Mouse (Mus musculus) liver, embryonic 11.5 days (tissue): ENCODE data around the gene Myo3b. TPM values are rescaled to one million over a fixed set of nuclear protein-coding genes. Genes with fewer than 3 reads are reported as not detected.

Source experiments
- ATAC-seq: fragments of 200-750 bp; cut with Nextera tagmentation; replicated peaks from 2 replicates; pipeline ENCODE4 v1.8.0; 2017; ENCODE audit warnings: moderate number of reproducible peaks, mild to moderate bottlenecking, moderate TSS enrichment, moderate library complexity; ENCODE audit not compliant: low FRiP score
- DNase-seq: peaks from one replicate; pipeline ENCODE4 v3.0.0-alpha.2; 2017; ENCODE audit warnings: low spot score
- H3K27ac ChIP-seq: fragments of 300-500 bp; sonication (generic); 2 replicates; pipeline ENCODE4 v1.5.1; 2014; ENCODE audit warnings: mild to moderate bottlenecking, low read depth, low read length, control low read depth
- H3K27me3 ChIP-seq: fragments of 300-500 bp; sonication (generic); replicated peaks from 2 replicates; pipeline ENCODE4 v1.6.1; 2014; ENCODE audit warnings: low read length, mixed read lengths; ENCODE audit not compliant: control insufficient read depth, insufficient read depth
- H3K36me3 ChIP-seq: fragments of 300-500 bp; sonication (generic); 2 replicates; pipeline ENCODE4 v1.6.1; 2014; ENCODE audit warnings: mild to moderate bottlenecking, low read length, moderate library complexity, mixed read lengths; ENCODE audit not compliant: control insufficient read depth, insufficient read depth
- H3K4me1 ChIP-seq: fragments of 300-500 bp; sonication (generic); replicated peaks from 2 replicates; pipeline ENCODE4 v1.6.1; 2014; ENCODE audit warnings: low read length, mixed read lengths; ENCODE audit not compliant: control insufficient read depth, insufficient read depth
- H3K4me2 ChIP-seq: fragments of 300-500 bp; sonication (generic); 2 replicates; pipeline ENCODE4 v1.6.1; 2014; ENCODE audit warnings: mild to moderate bottlenecking, control low read depth, moderate library complexity
- H3K4me3 ChIP-seq: fragments of 300-500 bp; sonication (generic); 2 replicates; pipeline ENCODE4 v1.5.1; 2014; ENCODE audit warnings: low read depth, low read length, control low read depth
- H3K9ac ChIP-seq: fragments of 300-500 bp; sonication (generic); 2 replicates; pipeline ENCODE4 v1.6.1; 2014; ENCODE audit warnings: low read depth, low read length, control low read depth
- H3K9me3 ChIP-seq: fragments of 300-500 bp; sonication (generic); 2 replicates; pipeline ENCODE4 v1.6.1; 2016; ENCODE audit warnings: low read length, inconsistent platforms, mixed read lengths; ENCODE audit not compliant: control insufficient read depth
- WGBS: fragments of 180-500 bp; shearing (Covaris S2); extraction: QIAGEN DNeasy Blood & Tissue Kit; methylation state at CpG from one replicate; pipeline ENCODE4 v1.1.7; 2014; 5-methylcytosine and 5-hydroxymethylcytosine counted together
- polyA plus RNA-seq: library from polyadenylated mRNA; unstranded; fragments of >200 nt; fragmentation: Nextera tagmentation; extraction: Ambion mirVana; gene quantifications from 2 replicates; pipeline ENCODE4 v1.2.1, GENCODE M21; 2014

Myo3b gene
- polyA plus RNA-seq, 1 experiment from 2014 or later, result not detected

GRCm38 (mm10) chr2:70352435-70353165 is 313.7 kb downstream of the Myo3b start:
- no peak overlapping the region for H3K4me2 ChIP-seq
- no peaks in the 10 kb centered on the region for H3K27me3 ChIP-seq
- no peaks in the 10 kb centered on the region for H3K4me1 ChIP-seq
- H3K36me3 ChIP-seq, result no peaks in the 10 kb centered on the region
- H3K4me3 ChIP-seq, result no peak overlapping the region
- no peak overlapping the region for H3K27ac ChIP-seq
- no peak overlapping the region for H3K9ac ChIP-seq
- WGBS, result 85% methylated on average over 10 of the region's 10 CpGs
- H3K9me3 ChIP-seq, result no peaks in the 10 kb centered on the region
- DNase-seq (no peak), ATAC-seq (no peak)

- Histone ChIP-seq H3K9me3 (no peaks in the 10 kb centered on the region), H3K27ac (no peak overlapping the region), H3K36me3 (no peaks in the 10 kb centered on the region), H3K4me2 (no peak overlapping the region), H3K27me3 (no peaks in the 10 kb centered on the region), H3K4me3 (no peak overlapping the region), H3K4me1 (no peaks in the 10 kb centered on the region), H3K9ac (no peak overlapping the region)
- 79% methylated on average over 4 of the region's 4 CpGs for WGBS
- no peak for ATAC-seq
- no peak for DNase-seq
Measured at GRCm38 (mm10) chr2:70354056-70354455, 315.1 kb downstream of the Myo3b start.

GRCm38 (mm10) chr2:70355026-70355425 is 316.1 kb downstream of the Myo3b start:
- no peaks in the 10 kb centered on the region for H3K27me3 ChIP-seq
- no peak overlapping the region for H3K4me3 ChIP-seq
- 56% methylated on average over 2 of the region's 2 CpGs for WGBS
- no peak overlapping the region for H3K9ac ChIP-seq
- H3K4me2 ChIP-seq, result no peak overlapping the region
- ATAC-seq (no peak), DNase-seq (no peak)
- no peaks in the 10 kb centered on the region for H3K9me3 ChIP-seq
- no peak overlapping the region for H3K27ac ChIP-seq
- no peaks in the 10 kb centered on the region for H3K4me1 ChIP-seq
- H3K36me3 ChIP-seq, result no peaks in the 10 kb centered on the region

- Histone ChIP-seq H3K36me3 (no peaks in the 10 kb centered on the region), H3K9ac (no peak overlapping the region), H3K27me3 (no peaks in the 10 kb centered on the region), H3K4me1 (no peaks in the 10 kb centered on the region; the same call in 1 of the 2 replicates), H3K9me3 (no peaks in the 10 kb centered on the region), H3K4me3 (no peak overlapping the region), H3K4me2 (no peak overlapping the region), H3K27ac (no peak overlapping the region)
- ATAC-seq (no peak), DNase-seq (no peak)
- 82% methylated on average over 6 of the region's 6 CpGs for whole genome bisulfite sequencing
Measured at GRCm38 (mm10) chr2:70369421-70369820, 330.5 kb downstream of the Myo3b start.

- H3K27ac ChIP-seq, result no peak overlapping the region
- H3K9me3 ChIP-seq, result no peaks in the 10 kb centered on the region
- H3K4me1 ChIP-seq, result no peaks in the 10 kb centered on the region
- H3K36me3 ChIP-seq, result no peaks in the 10 kb centered on the region
- H3K4me2 ChIP-seq, result no peak overlapping the region
- no peak overlapping the region for H3K4me3 ChIP-seq
- no peak overlapping the region for H3K9ac ChIP-seq
- DNase-seq (no peak), ATAC-seq (no peak)
- no peaks in the 10 kb centered on the region for H3K27me3 ChIP-seq
- WGBS, result 33% methylated on average over 6 of the region's 6 CpGs
Measured at GRCm38 (mm10) chr2:70379341-70379740, 340.4 kb downstream of the Myo3b start.

GRCm38 (mm10) chr2:70379939-70380338 is 341.0 kb downstream of the Myo3b start:
- no peaks in the 10 kb centered on the region for H3K27me3 ChIP-seq
- H3K4me1 ChIP-seq, result no peaks in the 10 kb centered on the region
- 20% methylated on average over 6 of the region's 6 CpGs for WGBS
- no peaks in the 10 kb centered on the region for H3K36me3 ChIP-seq
- no peak overlapping the region for H3K4me2 ChIP-seq
- H3K9ac ChIP-seq, result no peak overlapping the region
- no peak overlapping the region for H3K27ac ChIP-seq
- H3K4me3 ChIP-seq, result no peak overlapping the region
- H3K9me3 ChIP-seq, result no peaks in the 10 kb centered on the region
- no peak for DNase-seq
- no peak for ATAC-seq

- no peak overlapping the region for H3K4me2 ChIP-seq
- no peak overlapping the region for H3K27ac ChIP-seq
- ATAC-seq (no peak), DNase-seq (no peak)
- no peaks in the 10 kb centered on the region for H3K4me1 ChIP-seq
- H3K4me3 ChIP-seq, result no peak overlapping the region
- WGBS, result 67% methylated on average over 6 of the region's 6 CpGs
- no peaks in the 10 kb centered on the region for H3K9me3 ChIP-seq
- no peaks in the 10 kb centered on the region for H3K36me3 ChIP-seq
- no peak overlapping the region for H3K9ac ChIP-seq
- H3K27me3 ChIP-seq, result no peaks in the 10 kb centered on the region
Measured at GRCm38 (mm10) chr2:70388645-70389044, 349.7 kb downstream of the Myo3b start.

- H3K4me3 ChIP-seq, result no peak overlapping the region
- DNase-seq (no peak), ATAC-seq (no peak)
- no peak overlapping the region for H3K27ac ChIP-seq
- H3K4me2 ChIP-seq, result no peak overlapping the region
- H3K4me1 ChIP-seq, result no peaks in the 10 kb centered on the region
- H3K9me3 ChIP-seq, result no peaks in the 10 kb centered on the region
- WGBS, result 93% methylated on average over 1 of the region's 1 CpGs
- no peaks in the 10 kb centered on the region for H3K27me3 ChIP-seq
- no peaks in the 10 kb centered on the region for H3K36me3 ChIP-seq
- H3K9ac ChIP-seq, result no peak overlapping the region
Measured at GRCm38 (mm10) chr2:70389162-70389561, 350.2 kb downstream of the Myo3b start.

- H3K27me3 ChIP-seq, result no peaks in the 10 kb centered on the region
- H3K9me3 ChIP-seq, result no peaks in the 10 kb centered on the region
- H3K9ac ChIP-seq, result no peak overlapping the region
- DNase-seq (no peak), ATAC-seq (no peak)
- no peaks in the 10 kb centered on the region for H3K36me3 ChIP-seq
- H3K4me2 ChIP-seq, result no peak overlapping the region
- 75% methylated on average over 9 of the region's 9 CpGs for whole genome bisulfite sequencing
- H3K4me1 ChIP-seq, result no peaks in the 10 kb centered on the region
- no peak overlapping the region for H3K4me3 ChIP-seq
- H3K27ac ChIP-seq, result no peak overlapping the region
Measured at GRCm38 (mm10) chr2:70397734-70398276, 358.9 kb downstream of the Myo3b start.
